Mouse (Mus musculus): ENCODE data around the gene Cenpi. TPM values are rescaled to one million over a fixed set of nuclear protein-coding genes. Genes with fewer than 3 reads are reported as not detected.

Gene Cenpi
- polyA plus RNA-seq, 1 experiment = 12.5 TPM

DNA sequence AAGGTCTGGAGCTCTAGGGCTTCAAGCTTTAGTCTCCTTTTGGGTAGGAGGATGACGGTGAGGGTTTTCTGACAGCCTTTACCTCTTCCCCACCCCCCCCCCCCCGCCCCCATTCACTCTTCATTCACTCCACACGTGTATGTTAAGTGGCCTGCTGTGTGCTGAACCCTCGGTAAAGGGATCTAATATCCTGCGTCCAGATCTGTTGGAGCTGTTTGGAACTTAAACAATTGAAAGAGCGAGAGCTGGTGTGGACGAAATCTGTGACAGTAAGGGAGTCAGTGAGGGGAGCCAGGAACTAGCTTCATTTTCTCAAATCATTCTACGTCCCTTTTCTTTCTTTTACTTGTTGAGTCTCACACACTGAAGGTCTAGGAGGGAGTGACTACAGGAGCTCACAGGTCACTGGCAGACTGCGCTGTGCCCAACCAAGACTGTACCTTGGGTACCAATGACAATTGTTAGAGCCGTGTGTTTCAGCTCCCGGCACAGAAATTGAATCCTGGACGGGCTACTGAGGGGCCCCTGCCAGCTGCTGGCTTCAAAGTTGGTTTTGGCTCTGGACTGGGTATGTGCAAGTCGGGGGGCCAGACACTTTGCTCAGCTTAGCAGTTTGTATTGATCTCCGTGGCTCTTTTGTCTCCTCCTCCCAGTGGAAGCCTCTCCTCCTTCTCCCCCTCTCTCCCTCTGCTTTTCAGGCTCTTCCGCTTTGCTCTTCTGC, 96.1 kb downstream of the Cenpi start, which contains the start of gene Drp2:
Drp2 (plus strand) TSS at position 689 of the 721 bp plus-strand sequence.
- peak within 1 kb of the TSS; percentile 35 for H3K4me3 ChIP-seq (ENCODE audit: insufficient read depth, low read length)
- TF ChIP-seq POLR2A (IDR thresholded peaks at IDR 0.05; ENCODE audit: borderline replicate concordance, low read depth, low read length) (no peak), CTCF (IDR thresholded peaks at IDR 0.05; ENCODE audit: low read depth, low read length) (no peak)
- no peak within 1 kb of the TSS for H3K27ac ChIP-seq (ENCODE audit: insufficient read depth, low read depth, low read length)
- H3K4me1 ChIP-seq (ENCODE audit: control insufficient read depth, insufficient read depth, low read length) = no peaks in the 10 kb centered on the region

DNA sequence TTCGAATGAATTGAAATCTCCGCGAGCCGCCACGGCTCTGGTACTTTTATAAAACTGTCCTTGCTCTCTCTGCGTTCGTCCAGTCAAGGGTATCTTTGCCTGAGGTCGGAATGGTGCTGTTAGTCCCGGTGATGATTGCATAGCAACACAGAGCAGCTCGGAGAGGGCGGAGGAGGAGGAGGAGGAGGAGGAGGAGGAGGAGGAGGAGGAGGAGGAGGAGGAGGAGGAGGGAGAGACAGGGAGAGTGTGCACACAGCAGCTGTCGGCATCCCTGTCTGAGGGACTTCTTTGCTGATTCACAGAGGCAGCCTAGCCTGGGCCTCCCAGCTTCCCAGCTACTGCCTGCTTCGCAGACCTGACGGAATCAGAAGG, 96.7 kb downstream of the Cenpi start:
- no peak for TF ChIP-seq CTCF (IDR thresholded peaks at IDR 0.05; ENCODE audit: low read depth, low read length)
- TF ChIP-seq POLR2A (IDR thresholded peaks at IDR 0.05; ENCODE audit: borderline replicate concordance, low read depth, low read length) = no peak
- no peak overlapping the region for H3K27ac ChIP-seq (ENCODE audit: insufficient read depth, low read depth, low read length)
- no peaks in the 10 kb centered on the region for H3K4me1 ChIP-seq (ENCODE audit: control insufficient read depth, insufficient read depth, low read length)
- H3K4me3 ChIP-seq (ENCODE audit: insufficient read depth, low read length) = peak overlapping the region; percentile 35

DNA sequence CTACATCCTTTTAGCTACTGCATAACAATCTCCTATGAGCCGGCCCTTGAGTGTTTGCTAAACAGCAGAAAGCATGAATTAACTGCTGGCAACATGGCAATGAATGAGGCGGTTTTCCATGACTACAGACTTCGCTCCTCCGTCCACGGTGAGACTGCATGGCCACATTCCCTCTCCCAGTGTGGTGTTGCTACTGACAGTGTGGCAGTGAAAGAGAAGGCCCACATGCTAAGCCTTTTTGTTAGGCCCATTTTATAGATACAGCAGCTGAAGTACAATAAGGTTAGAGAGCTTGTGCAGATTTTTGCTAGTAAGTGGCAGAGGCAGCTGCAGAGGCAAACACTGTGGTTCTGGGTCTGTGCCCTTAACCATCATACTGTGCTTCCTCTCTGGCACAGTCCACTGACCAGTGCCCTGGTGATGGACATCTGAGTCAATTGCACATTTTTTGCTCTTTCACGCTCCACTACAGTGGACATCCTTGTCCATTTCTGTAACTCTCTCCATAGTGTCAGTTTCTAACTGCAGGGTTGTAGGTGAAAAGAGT, 101.5 kb downstream of the Cenpi start:
- no peak overlapping the region for H3K4me3 ChIP-seq (ENCODE audit: insufficient read depth, low read length)
- no peak overlapping the region for H3K27ac ChIP-seq (ENCODE audit: insufficient read depth, low read depth, low read length)
- TF ChIP-seq CTCF (IDR thresholded peaks at IDR 0.05; ENCODE audit: low read depth, low read length) (no peak), POLR2A (IDR thresholded peaks at IDR 0.05; ENCODE audit: borderline replicate concordance, low read depth, low read length) (no peak)

DNA sequence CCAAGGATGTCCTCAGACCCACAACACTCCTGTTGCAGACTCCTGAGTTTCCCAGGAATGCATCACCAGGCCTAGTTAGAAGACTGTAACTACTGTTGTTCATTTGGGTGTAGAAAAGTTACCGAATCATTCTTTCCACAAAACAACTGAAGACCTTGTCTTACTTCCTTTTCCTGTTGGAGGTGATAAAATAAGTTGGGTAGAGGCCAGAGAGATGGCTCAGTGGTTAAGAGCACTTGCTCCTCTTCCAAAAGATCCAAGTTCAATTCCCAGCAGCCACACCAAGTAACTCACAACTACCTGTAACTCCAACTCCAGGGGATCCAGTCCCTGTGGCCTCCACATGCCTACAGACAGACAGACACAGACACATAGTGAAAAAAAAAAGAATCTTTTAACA, 104.2 kb downstream of the Cenpi start:
- TF ChIP-seq CTCF (IDR thresholded peaks at IDR 0.05; ENCODE audit: low read depth, low read length) (no peak), POLR2A (IDR thresholded peaks at IDR 0.05; ENCODE audit: borderline replicate concordance, low read depth, low read length) (no peak)
- Histone ChIP-seq H3K27ac (ENCODE audit: insufficient read depth, low read depth, low read length) (no peak overlapping the region), H3K4me3 (ENCODE audit: insufficient read depth, low read length) (no peak overlapping the region), H3K4me1 (ENCODE audit: control insufficient read depth, insufficient read depth, low read length) (no peaks in the 10 kb centered on the region)

More for the DNA sequence above, 101.5 kb downstream of the Cenpi start:
- H3K4me1 ChIP-seq (ENCODE audit: control insufficient read depth, insufficient read depth, low read length) = no peaks in the 10 kb centered on the region

Other genes with a start within 250 kb of the Cenpi start
- gene Cstf2, start 248.9 kb upstream of the Cenpi start, polyA plus RNA-seq (2012; ENCODE audit: insufficient read depth, insufficient read length, missing spikeins) = 14.7 and 16.9 TPM in 2 replicates
- 0.44 and 1.1 TPM in 2 replicates for gene Xkrx, start 146.0 kb upstream of the Cenpi start, polyA plus RNA-seq (2012; ENCODE audit: insufficient read depth, insufficient read length, missing spikeins)
- gene Arl13a, start 120.6 kb upstream of the Cenpi start, polyA plus RNA-seq (2012; ENCODE audit: insufficient read depth, insufficient read length, missing spikeins) = not detected in 2 replicates
- 0.50 and 0.83 TPM in 2 replicates for gene Nox1, start 86.1 kb upstream of the Cenpi start, polyA plus RNA-seq (2012; ENCODE audit: insufficient read depth, insufficient read length, missing spikeins)
- gene Trmt2b, start 31.1 kb upstream of the Cenpi start, polyA plus RNA-seq (2012; ENCODE audit: insufficient read depth, insufficient read length, missing spikeins) = 24.3 and 24.7 TPM in 2 replicates
- not detected in 2 replicates for gene Tmem35a, start 12.9 kb upstream of the Cenpi start, polyA plus RNA-seq (2012; ENCODE audit: insufficient read depth, insufficient read length, missing spikeins)
- 0.15 and 0.23 TPM in 2 replicates for gene Drp2, start 96.5 kb downstream of the Cenpi start, polyA plus RNA-seq (2012; ENCODE audit: insufficient read depth, insufficient read length, missing spikeins)
- not detected in 2 replicates for gene Taf7l, start 168.4 kb downstream of the Cenpi start, polyA plus RNA-seq (2012; ENCODE audit: insufficient read depth, insufficient read length, missing spikeins)
- 6.9 and 7.4 TPM in 2 replicates for gene Timm8a1, start 233.8 kb downstream of the Cenpi start, polyA plus RNA-seq (2012; ENCODE audit: insufficient read depth, insufficient read length, missing spikeins)

All from bone marrow macrophage, adult 2 months (primary cell).